Mouse (Mus musculus) heart, postnatal 36 days (tissue): ENCODE data around the gene Phf24. TPM values are rescaled to one million over a fixed set of nuclear protein-coding genes. Genes with fewer than 3 reads are reported as not detected.
"Not testable (repeated sequence)": the region's sequence is repeated elsewhere in the genome, so short reads cannot be mapped to it uniquely, and the experiment has no call there.

Source experiments
- DNase-seq, 2 experiments: peaks; one replicate each; pipeline ENCODE4 v3.0.0; 2021 to 2022
- intact Hi-C: fragments of 180-260 bp; cut with DNase I; formaldehyde crosslinking; loops from one replicate; pipeline ENCODE4 v1.15.1; 2025
- total RNA-seq, 2 experiments: library from RNA; stranded (reverse); gene quantifications; 2 replicates each; pipeline ENCODE4 v1.2.3; 2021

The Phf24 gene
- total RNA-seq, 2 experiments from 2014 or later: 5.6 to 8.0 TPM

DNA sequence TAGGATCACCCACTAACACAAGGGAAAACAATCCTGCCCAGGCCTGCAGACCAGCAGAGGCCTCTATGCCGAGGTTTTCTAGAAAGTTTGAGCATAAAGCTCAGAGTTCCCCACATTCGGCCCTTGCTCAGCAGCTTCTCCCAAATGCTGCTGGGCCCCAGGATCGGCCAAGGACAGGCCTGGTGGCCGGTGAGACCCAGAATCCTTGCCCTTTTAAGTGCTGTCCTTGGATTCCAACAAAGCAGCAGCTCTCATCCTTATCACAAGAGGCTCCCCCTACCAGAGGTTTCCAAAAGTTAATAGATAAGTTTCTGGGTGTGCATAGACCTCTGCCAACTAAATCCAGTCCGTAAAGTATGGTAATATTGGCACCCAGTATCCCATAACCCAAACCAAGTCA lies 57.4 kb downstream of the Phf24 start:
- intact Hi-C loops: no loop called here
- DNase-seq: no peak

DNA sequence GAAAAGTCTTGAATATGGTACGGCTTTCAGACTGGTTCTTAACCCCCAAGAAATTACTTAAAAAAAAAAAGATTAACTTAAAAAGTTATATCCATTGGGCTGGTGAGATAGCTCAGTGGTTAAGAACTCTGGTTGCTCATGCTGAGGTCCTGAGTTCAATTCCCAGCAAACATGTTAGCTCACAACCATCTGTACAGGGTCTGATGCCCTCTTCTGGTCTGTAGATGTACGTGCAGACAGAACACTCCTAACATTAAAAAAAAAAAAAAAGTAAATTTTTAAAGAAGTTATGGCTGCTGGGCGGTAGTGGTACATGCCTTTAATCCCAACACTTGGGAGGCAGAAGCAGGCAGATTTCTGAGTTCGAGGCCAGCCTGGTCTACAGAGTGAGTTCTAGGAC lies 61.6 kb downstream of the Phf24 start:
- DNase-seq: no peak
- intact Hi-C loops: no loop called here

DNA sequence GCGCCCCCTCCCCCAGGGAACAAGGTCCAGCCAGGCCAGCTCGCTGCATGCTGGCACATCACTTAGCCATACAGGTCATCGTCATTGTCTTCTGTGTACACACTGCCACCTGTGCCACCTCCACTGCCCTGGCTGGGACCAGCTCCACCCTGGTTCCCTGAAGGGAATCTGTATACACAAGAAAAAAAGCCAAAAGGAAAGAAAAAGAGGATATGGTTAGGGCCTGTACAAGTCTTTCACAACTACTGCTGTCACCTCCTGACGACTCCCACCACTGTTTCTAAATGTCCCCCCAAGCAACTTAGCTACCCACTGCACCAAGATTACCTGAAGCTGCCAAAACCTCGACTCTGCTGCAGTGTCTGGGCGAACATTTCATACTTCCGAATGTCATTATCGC lies 64.0 kb downstream of the Phf24 start:
- intact Hi-C loops, DNase-seq: not testable (repeated sequence)

DNA sequence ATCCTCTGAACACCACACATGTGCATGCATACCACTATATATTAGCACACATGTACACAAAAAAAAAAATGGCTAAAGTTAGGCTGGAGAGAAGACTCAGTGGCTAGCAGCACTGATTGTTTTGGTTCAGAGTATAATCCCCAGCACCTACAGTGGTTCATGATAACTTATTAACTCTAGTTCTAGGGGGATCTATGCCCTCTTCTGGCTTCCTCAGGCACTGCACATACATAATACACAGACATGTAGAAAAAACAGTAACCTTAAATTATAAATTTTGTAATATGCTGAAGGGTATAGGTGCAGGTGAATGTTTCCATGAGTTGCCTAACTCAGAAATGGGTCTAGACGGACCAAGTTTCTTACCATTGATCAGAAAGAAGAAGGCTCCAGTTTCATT lies 71.8 kb downstream of the Phf24 start:
- no peak for DNase-seq
- intact Hi-C loops: no loop called here

Other genes with a start within 250 kb of the Phf24 start
- gene 4930578G10Rik, start 181.1 kb upstream of the Phf24 start, total RNA-seq: not detected
- under 1 TPM in 1 of 2 experiments, not detected in 1; 0.73 TPM for gene Ccl19, start 160.1 kb upstream of the Phf24 start, total RNA-seq
- gene Ccl21a, start 142.7 kb upstream of the Phf24 start, total RNA-seq: 10 to 100 TPM; 40.1 to 54.5 TPM
- under 1 TPM in 1 of 2 experiments, not detected in 1; 0.08 TPM for gene Fam205a1, start 62.8 kb upstream of the Phf24 start, total RNA-seq
- gene Gm12394, start 59.9 kb upstream of the Phf24 start, total RNA-seq: not detected
- 1 to 10 TPM; 6.2 to 9.6 TPM for gene Fam205c, start 42.4 kb upstream of the Phf24 start, total RNA-seq
- gene Dnajb5, start 33.2 kb downstream of the Phf24 start, total RNA-seq: 10 to 100 TPM; 70.6 to 92.4 TPM
- not detected for gene 1700022I11Rik, start 52.9 kb downstream of the Phf24 start, total RNA-seq
- 100 to 1,000 TPM; 264 to 265 TPM for gene Vcp, start 83.8 kb downstream of the Phf24 start, total RNA-seq
- gene Fancg, start 93.8 kb downstream of the Phf24 start, total RNA-seq: 1 to 10 TPM; 2.6 to 3.2 TPM
- 10 to 100 TPM; 20.1 to 23.2 TPM for gene Pigo, start 109.2 kb downstream of the Phf24 start, total RNA-seq
- gene Stoml2, start 115.0 kb downstream of the Phf24 start, total RNA-seq: 100 to 1,000 TPM; 108 to 115 TPM
- 10 to 100 TPM; 26.1 to 30.0 TPM for gene Fam214b, start 129.6 kb downstream of the Phf24 start, total RNA-seq
- 10 to 100 TPM; 12.9 to 13.5 TPM for gene Unc13b, start 142.3 kb downstream of the Phf24 start, total RNA-seq